Mouse (Mus musculus): ENCODE data around the gene Scn3b. TPM values are rescaled to one million over a fixed set of nuclear protein-coding genes. Genes with fewer than 3 reads are reported as not detected.
A peak's percentile ranks its signal among the peaks of the same experiment; 100 is the strongest.

Scn3b gene
- polyA plus RNA-seq, 1 experiment from 2014 or later = 1.5 TPM

- 3% methylated on average over 15 of the region's 15 CpGs for WGBS
These were observed 27.7 kb upstream of the Scn3b start for GRCm38 (mm10) chr9:40241223-40241801.

GRCm38 (mm10) chr9:40241951-40242888 lies 26.8 kb upstream of the Scn3b start:
- 55% methylated on average over 13 of the region's 13 CpGs for WGBS
- Histone ChIP-seq H3K9ac (peak overlapping the region; percentile 48), H3K9me3 (replicated peaks) (no peaks in the 10 kb centered on the region), H3K27me3 (peaks cover 3% of the 10 kb centered on the region; the same call in 1 of the 2 replicates), H3K4me2 (peak overlapping the region; percentile 63), H3K4me1 (replicated peaks) (peaks cover 28% of the 10 kb centered on the region), H3K36me3 (no peaks in the 10 kb centered on the region), H3K4me3 (peak overlapping the region; percentile 50), H3K27ac (peak overlapping the region; percentile 26; the same call in 1 of the 2 replicates)
- no peak for ATAC-seq (replicated peaks; ENCODE audit: insufficient number of reproducible peaks, insufficient read depth, low FRiP score, low read depth)

More at GRCm38 (mm10) chr9:40241223-40241801, 27.7 kb upstream of the Scn3b start:
- Histone ChIP-seq H3K36me3 (no peaks in the 10 kb centered on the region), H3K27ac (peak overlapping the region; percentile 26; the same call in 1 of the 2 replicates), H3K27me3 (peaks cover 3% of the 10 kb centered on the region; the same call in 1 of the 2 replicates), H3K4me1 (replicated peaks) (peaks cover 21% of the 10 kb centered on the region), H3K4me2 (peak overlapping the region; percentile 63), H3K9ac (peak overlapping the region; percentile 48), H3K9me3 (replicated peaks) (no peaks in the 10 kb centered on the region), H3K4me3 (peak overlapping the region; percentile 50)
- peak; percentile 73 for ATAC-seq (replicated peaks; ENCODE audit: insufficient number of reproducible peaks, insufficient read depth, low FRiP score, low read depth)

GRCm38 (mm10) chr9:40245466-40245865 lies 23.6 kb upstream of the Scn3b start:
- Histone ChIP-seq H3K27me3 (no peaks in the 10 kb centered on the region; the same call in 1 of the 2 replicates), H3K9me3 (replicated peaks) (no peaks in the 10 kb centered on the region), H3K9ac (no peak overlapping the region), H3K4me1 (replicated peaks) (peaks cover 32% of the 10 kb centered on the region), H3K27ac (peak overlapping the region; percentile 27), H3K4me2 (peak overlapping the region; percentile 30), H3K4me3 (no peak overlapping the region), H3K36me3 (no peaks in the 10 kb centered on the region)
- 32% methylated on average over 9 of the region's 9 CpGs for WGBS
- ATAC-seq (replicated peaks; ENCODE audit: insufficient number of reproducible peaks, insufficient read depth, low FRiP score, low read depth) = peak; percentile 47; the same call in 1 of the 2 replicates

GRCm38 (mm10) chr9:40245974-40246665 lies 22.9 kb upstream of the Scn3b start:
- 0 out of 2 replicates have a peak, but pooled peaks have one; percentile 41 for ATAC-seq (replicated peaks; ENCODE audit: insufficient number of reproducible peaks, insufficient read depth, low FRiP score, low read depth)
- Histone ChIP-seq H3K4me1 (replicated peaks) (peaks cover 30% of the 10 kb centered on the region), H3K4me2 (no peak overlapping the region), H3K36me3 (no peaks in the 10 kb centered on the region), H3K9me3 (replicated peaks) (no peaks in the 10 kb centered on the region), H3K27ac (peak overlapping the region; percentile 27), H3K27me3 (no peaks in the 10 kb centered on the region), H3K4me3 (no peak overlapping the region), H3K9ac (no peak overlapping the region)
- whole genome bisulfite sequencing = 74% methylated on average over 7 of the region's 7 CpGs

GRCm38 (mm10) chr9:40246702-40247101 lies 22.3 kb upstream of the Scn3b start:
- H3K27me3 ChIP-seq = no peaks in the 10 kb centered on the region
- WGBS = 38% methylated on average over 6 of the region's 6 CpGs
- no peak for ATAC-seq (replicated peaks; ENCODE audit: insufficient number of reproducible peaks, insufficient read depth, low FRiP score, low read depth)
- no peak overlapping the region for H3K9ac ChIP-seq
- no peaks in the 10 kb centered on the region for H3K36me3 ChIP-seq
- no peak overlapping the region for H3K4me2 ChIP-seq
- no peak overlapping the region for H3K27ac ChIP-seq
- H3K4me1 ChIP-seq (replicated peaks) = peaks cover 25% of the 10 kb centered on the region
- H3K9me3 ChIP-seq (replicated peaks) = no peaks in the 10 kb centered on the region
- H3K4me3 ChIP-seq = no peak overlapping the region

GRCm38 (mm10) chr9:40249106-40249505 lies 19.9 kb upstream of the Scn3b start:
- 18% methylated on average over 1 of the region's 1 CpGs for WGBS
- Histone ChIP-seq H3K27me3 (no peaks in the 10 kb centered on the region), H3K4me3 (no peak overlapping the region), H3K4me1 (replicated peaks) (peaks cover 22% of the 10 kb centered on the region), H3K36me3 (no peaks in the 10 kb centered on the region), H3K4me2 (no peak overlapping the region), H3K9ac (no peak overlapping the region), H3K27ac (peak overlapping the region; percentile 33; the same call in 1 of the 2 replicates), H3K9me3 (replicated peaks) (no peaks in the 10 kb centered on the region)
- ATAC-seq (replicated peaks; ENCODE audit: insufficient number of reproducible peaks, insufficient read depth, low FRiP score, low read depth) = no peak

- 0 out of 2 replicates have a peak, but pooled peaks cover 4% of the 10 kb centered on the region for H3K4me1 ChIP-seq (replicated peaks)
- no peaks in the 10 kb centered on the region for H3K36me3 ChIP-seq
- no peak overlapping the region for H3K9ac ChIP-seq
- ATAC-seq (replicated peaks; ENCODE audit: insufficient number of reproducible peaks, insufficient read depth, low FRiP score, low read depth) = no peak
- H3K27me3 ChIP-seq = no peaks in the 10 kb centered on the region
- H3K4me2 ChIP-seq = no peak overlapping the region
- 47% methylated on average over 3 of the region's 3 CpGs for WGBS
- no peak overlapping the region for H3K27ac ChIP-seq
- H3K4me3 ChIP-seq = no peak overlapping the region
- no peaks in the 10 kb centered on the region for H3K9me3 ChIP-seq (replicated peaks)
These were observed 16.6 kb upstream of the Scn3b start for GRCm38 (mm10) chr9:40252459-40252858.

GRCm38 (mm10) chr9:40263874-40264273 lies 5.1 kb upstream of the Scn3b start:
- no peak for ATAC-seq (replicated peaks; ENCODE audit: insufficient number of reproducible peaks, insufficient read depth, low FRiP score, low read depth)
- H3K27me3 ChIP-seq = peaks cover 13% of the 10 kb centered on the region
- H3K27ac ChIP-seq = no peak overlapping the region
- H3K36me3 ChIP-seq = no peaks in the 10 kb centered on the region
- H3K4me3 ChIP-seq = no peak overlapping the region
- no peak overlapping the region for H3K4me2 ChIP-seq
- no peak overlapping the region for H3K9ac ChIP-seq
- H3K4me1 ChIP-seq (replicated peaks) = peaks cover 5% of the 10 kb centered on the region
- WGBS = 44% methylated on average over 6 of the region's 6 CpGs
- H3K9me3 ChIP-seq (replicated peaks) = no peaks in the 10 kb centered on the region

- ATAC-seq (replicated peaks; ENCODE audit: insufficient number of reproducible peaks, insufficient read depth, low FRiP score, low read depth) = no peak
- Histone ChIP-seq H3K4me2 (peak overlapping the region; percentile 73; the same call in 1 of the 2 replicates), H3K4me1 (replicated peaks) (peaks cover 17% of the 10 kb centered on the region), H3K27me3 (peaks cover 26% of the 10 kb centered on the region), H3K9me3 (replicated peaks) (no peaks in the 10 kb centered on the region), H3K27ac (no peak overlapping the region), H3K9ac (no peak overlapping the region), H3K36me3 (no peaks in the 10 kb centered on the region), H3K4me3 (no peak overlapping the region)
- WGBS = 19% methylated on average over 21 of the region's 21 CpGs
These were observed 823 bp upstream of the Scn3b start for GRCm38 (mm10) chr9:40268040-40268747.

GRCm38 (mm10) chr9:40268748-40269102 lies 292 bp upstream of the Scn3b start:
- Histone ChIP-seq H3K4me1 (replicated peaks) (peaks cover 20% of the 10 kb centered on the region), H3K4me2 (peak overlapping the region; percentile 73), H3K27ac (no peak overlapping the region), H3K27me3 (peaks cover 26% of the 10 kb centered on the region), H3K9me3 (replicated peaks) (no peaks in the 10 kb centered on the region), H3K4me3 (peak overlapping the region; percentile 38), H3K36me3 (no peaks in the 10 kb centered on the region), H3K9ac (no peak overlapping the region)
- WGBS = 5% methylated on average over 4 of the region's 4 CpGs
- ATAC-seq (replicated peaks; ENCODE audit: insufficient number of reproducible peaks, insufficient read depth, low FRiP score, low read depth) = no peak

Data from heart, embryonic 15.5 days (tissue).